Mouse (Mus musculus) frontal cortex, postnatal 25 days (tissue): ENCODE data around the gene Rabgap1l.

Experiments
- DNase-seq, 2 experiments: peaks; one replicate each; pipeline ENCODE4 v3.0.0; 2022; ENCODE audit warnings: low spot score in 2 of 2

The Rabgap1l gene

DNA sequence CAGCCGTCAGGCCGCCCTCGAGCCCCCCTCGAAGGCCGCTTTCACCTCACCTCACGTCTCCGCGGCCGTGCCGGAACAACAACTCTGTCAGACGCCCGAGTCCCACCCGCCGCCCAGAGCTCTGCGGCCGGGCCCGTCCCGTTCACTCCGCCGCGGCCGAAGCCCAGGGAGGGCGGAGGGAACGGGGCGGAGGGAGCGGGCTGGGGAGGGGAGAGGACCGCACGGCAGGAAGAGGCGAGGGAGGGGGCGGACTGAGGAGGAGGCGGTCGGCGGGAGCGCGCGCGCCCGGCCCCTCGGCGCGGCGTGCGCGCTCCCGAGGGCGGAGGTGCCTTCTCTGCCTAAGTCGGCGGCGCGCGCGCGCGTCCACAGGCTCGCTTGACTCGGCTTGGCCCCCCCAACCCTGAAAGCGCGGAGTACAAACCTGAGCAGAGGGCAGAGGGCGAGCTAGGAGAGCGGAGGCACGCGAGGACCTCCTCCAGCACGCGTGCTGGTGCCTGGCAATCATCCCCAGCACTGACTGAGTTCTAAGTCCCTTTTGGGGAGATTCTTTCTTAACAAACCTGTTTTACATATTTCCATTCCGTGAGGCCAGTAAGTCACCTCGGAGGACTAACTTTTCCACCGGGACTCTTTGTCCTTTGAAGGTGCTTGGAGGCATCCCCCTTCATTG lies at the start of gene Rabgap1l:
Gene Rabgap1l (minus strand): TSS at position 526 of the 670 bp plus-strand sequence.
- DNase-seq, result peak; percentile 44 to 48

DNA sequence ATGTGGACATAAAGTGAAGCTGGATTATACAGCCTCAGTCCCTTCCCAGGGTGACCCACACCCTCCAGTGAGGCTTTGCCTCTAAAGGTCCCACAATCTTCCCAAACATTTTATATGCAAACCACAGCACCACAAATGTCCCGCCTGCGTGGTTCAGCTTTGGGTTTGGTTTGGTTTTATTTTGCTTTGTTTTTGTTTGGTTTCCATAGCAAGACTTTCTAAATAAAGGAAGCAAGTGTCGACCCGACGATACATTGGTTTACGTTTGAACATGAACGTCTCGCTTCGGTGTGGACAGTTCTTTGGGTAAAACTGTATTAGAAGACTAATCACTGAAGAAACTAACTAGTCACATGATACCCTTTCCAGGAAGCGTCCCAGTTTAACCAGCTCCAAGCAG lies 49.6 kb upstream of the Rabgap1l start:
- DNase-seq, result no peak

DNA sequence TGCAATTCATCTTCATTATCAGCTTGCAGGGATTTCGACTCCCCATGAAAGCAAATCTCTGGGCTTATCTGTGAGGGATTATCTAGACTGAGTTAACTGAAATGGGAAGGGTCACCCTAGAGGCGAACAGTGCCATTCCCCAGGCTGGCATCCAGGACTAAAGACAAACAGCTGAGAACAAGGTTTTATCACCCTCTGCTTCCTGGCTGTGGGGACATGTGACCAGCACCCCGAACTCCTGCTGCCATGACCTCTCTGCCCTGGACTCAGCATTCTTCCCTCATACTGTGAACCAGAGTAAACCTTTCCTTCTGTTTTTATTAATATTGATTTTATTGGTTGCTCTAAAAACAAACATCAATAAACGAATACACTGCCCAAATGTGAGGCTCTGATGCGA lies 47.6 kb upstream of the Rabgap1l start:
- no peak for DNase-seq

DNA sequence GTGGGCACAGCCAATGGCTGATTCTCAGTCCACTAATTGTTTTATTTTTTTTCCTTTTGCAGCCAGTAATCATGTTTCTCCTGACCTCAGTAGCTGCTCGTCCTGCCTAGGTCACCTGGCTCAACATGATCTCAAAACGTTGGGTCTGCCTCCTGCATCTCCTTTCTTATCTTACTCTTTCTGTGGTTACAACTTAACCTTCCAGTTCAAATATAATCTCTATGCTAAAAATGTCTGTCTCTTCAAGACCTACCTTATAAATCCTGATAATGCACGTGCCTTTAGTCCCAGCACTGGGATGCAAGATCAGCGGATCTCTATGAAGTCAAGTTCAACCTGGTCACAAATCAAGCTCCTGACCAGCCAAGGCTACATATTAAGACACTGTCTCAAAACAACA lies 46.1 kb upstream of the Rabgap1l start:
- no peak for DNase-seq

DNA sequence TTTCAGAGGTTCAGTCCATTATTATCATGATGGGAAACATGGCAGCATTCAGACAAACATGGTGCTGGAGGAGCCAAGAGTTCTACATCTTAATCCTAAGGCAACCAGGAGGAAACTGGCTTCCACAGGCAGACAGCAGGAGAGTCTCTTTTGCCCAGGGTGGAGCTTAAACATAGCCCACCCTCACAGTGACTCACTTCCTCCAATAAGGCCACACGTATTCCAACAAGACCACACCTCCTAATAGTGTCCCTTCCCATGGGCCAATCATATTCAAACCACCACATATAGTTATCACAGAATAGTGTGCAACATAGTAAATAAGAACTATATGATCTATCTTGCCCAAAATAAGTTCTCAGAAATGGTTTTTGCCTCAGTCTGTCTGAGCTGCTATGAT lies 41.4 kb upstream of the Rabgap1l start:
- no peak for DNase-seq

GRCm38 (mm10) chr1:160832267-160833021 lies 39.4 kb upstream of the Rabgap1l start:
- no peak for DNase-seq

GRCm38 (mm10) chr1:160830608-160831498 lies 37.8 kb upstream of the Rabgap1l start:
- DNase-seq, result no peak

- no peak for DNase-seq
These were observed 32.4 kb upstream of the Rabgap1l start for GRCm38 (mm10) chr1:160825441-160825856.

GRCm38 (mm10) chr1:160823638-160824037 lies 30.6 kb upstream of the Rabgap1l start:
- DNase-seq, result no peak

DNA sequence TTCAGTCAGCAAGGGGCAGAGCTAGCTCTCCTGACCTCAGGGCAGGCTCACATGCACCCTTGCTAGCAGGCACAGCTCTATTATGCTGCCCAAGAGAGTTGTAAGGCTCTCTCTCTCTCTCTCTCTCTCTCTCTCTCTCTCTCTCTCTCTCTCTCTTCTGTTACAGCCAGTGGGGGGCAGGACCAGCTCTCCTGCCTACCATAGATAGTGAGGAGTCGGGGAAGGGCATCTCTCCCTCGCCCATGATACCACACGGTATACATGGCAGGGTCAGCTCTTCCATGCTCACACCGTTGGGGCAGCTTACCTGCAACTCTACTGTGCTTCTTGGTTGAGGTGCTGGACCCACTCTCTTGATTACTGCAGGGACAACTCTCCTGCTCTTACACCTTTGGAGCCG lies 21.2 kb upstream of the Rabgap1l start:
- no peak for DNase-seq

- no peak for DNase-seq
These were observed 19.4 kb upstream of the Rabgap1l start for GRCm38 (mm10) chr1:160812428-160812827.

- DNase-seq, result no peak
These were observed 18.9 kb upstream of the Rabgap1l start for GRCm38 (mm10) chr1:160811930-160812329.

DNA sequence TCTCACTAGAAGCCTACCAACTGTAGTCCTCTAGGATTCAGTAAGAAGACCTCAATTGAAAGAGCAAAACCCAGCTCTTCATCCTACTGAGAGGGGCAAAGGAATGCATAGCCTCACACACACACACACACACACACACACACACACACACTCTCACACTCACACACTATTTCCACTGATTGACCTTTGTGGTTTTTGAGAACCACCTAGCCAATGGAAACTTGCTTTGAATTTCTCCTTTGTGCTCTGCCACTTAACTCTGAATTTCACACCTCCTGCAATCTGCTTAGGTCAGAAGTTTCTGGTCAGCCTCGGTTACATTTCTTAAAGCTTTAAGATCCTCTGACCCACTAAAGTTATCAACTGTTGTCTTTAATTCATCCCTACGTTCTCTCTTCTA lies 12.3 kb upstream of the Rabgap1l start:
- DNase-seq, result no peak

DNA sequence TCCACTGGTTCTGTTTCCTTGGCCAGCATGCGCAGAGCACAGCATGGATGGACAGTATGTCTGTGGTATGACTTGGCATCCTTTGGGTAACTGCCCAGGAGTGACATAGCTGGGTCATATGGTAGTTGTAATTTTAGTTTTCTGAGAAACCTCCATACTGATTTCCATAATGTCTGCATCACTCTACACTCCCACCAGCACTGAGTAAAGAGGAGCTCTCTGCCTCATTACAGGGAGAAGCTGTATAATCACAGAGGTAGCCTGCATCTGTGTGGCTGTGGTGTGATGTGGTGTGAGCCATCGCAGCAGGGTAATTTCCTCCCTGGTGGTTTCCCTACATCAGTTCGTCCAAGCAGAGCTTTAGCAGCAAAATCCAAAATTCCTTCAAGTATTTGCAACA lies 7.0 kb upstream of the Rabgap1l start:
- peak in 1 of 2 experiments; percentile 7 for DNase-seq

DNA sequence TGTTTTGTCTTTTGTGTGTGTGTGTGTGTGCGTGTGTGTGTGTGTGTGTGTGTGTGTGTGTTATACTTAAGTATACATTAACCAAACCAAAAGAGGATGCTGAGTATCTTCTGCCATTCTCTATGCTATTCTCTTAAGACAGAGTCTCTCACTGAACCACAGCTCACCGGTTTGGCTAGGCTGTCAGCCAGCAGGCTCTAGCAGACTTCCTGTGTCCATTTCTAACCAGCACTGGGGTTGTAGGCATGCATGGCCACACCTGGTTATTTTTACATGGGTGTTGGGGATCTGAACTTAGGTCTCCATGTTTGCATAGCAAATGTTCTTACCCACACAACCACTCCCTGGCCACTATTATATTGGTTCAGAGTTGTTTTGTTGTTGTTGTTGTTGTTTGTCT lies 2.0 kb upstream of the Rabgap1l start:
- DNase-seq, result no peak

DNA sequence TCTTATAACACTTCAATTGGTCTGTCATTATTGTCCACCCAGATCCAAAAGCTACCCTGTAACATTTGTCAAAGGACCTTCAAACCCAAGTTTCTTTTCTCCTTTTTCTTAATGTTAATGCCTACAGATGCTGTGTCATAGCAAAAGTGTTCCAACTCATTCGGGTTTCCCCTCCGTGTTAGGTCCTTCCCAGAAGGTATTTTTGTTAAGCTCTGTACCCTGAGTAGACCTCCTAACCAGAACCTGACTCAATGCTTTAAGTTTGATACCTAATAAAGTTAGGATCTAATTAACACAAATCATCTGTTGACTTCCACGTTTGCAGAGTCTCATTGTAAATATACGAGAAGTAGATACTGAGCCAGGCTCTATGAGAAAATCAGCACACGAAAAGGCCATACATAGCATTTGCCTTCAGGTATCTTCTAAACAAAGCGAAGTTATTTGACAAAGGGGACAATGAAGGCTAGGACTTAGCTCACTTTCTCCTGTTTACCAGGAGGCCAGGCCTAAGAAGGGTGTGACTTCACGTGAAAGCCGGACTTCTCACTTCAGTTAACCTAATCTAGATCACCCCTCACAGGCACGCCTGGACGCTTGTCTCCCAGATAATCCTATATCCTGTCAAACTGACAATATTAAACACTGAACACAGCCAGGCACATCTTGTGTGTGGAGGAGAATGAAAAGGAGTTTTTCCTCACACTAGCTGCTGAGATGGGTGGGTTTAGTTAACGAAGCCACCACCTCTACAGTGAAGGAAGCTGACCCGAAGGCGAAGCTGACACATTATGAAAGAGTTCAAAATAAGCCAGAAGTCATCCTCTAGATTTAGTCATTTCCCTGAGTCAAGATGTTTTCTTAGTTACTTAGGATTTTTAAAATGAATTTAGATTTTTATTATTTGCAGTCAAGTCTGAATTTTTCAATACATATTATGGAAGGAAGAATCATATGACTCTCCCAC lies 1.1 kb upstream of the Rabgap1l start:
- DNase-seq, result no peak

GRCm38 (mm10) chr1:160792156-160792685 lies 790 bp downstream of the Rabgap1l start:
- peak; percentile 6 to 10 for DNase-seq

DNA sequence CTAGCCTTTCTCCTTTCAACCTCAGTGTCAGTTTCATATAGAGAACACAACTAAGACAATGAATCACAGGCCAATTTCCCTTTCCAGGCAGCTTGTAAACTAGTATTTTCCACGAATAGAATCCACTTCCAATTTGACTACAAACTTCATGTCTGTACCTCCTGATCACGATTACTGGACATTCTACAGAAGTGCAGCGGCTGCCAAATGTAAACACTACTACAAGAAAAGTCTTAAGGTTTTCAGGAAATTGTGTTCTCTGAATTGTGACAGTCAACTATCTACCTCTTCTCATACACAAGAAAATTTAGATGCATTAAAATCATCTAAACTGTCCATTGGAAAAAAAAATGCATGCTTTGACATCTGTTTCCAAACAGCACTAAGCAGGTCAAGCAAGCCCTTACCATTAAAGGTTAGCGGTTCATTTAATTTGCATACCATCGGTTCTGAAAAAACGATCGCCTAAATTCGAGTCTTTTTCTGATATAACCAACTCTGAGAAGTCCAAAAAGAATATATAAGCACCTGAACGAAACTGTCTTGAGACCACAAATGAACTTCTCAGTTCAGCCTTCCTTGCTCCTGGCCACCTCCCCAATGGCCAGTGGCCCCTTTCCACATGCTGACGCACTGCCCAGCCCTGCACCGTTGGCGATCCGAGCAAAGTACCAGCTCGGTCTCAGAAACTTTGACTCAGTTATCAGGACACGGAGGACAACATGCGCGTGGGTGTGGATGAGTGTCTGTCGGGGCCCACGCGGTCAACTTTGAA lies 1.4 kb downstream of the Rabgap1l start:
- no peak for DNase-seq

- no peak for DNase-seq
These were observed 2.4 kb downstream of the Rabgap1l start for GRCm38 (mm10) chr1:160790630-160791029.

DNA sequence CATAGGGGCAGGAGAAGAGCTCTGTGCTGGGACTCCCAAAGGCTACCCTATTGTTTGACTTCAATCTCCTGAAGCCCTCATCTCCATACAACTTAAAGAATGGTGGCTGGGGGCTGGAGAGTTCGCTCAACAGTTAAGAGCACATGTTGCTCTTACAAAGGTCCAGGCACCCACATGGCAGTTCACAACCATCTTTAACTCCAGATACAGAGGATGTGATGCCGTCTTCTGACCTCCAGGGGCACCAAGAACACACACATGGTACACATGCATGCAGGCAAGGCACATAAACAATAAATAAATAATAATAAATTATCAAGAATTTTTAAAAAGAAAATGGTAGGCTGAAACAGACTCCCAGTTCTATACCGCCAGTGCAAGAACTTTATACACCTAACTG lies 3.1 kb downstream of the Rabgap1l start:
- no peak for DNase-seq
